Mouse (Mus musculus): ENCODE data around the gene Fat3. TPM values are rescaled to one million over a fixed set of nuclear protein-coding genes. Genes with fewer than 3 reads are reported as not detected.

Fat3 gene
- polyA plus RNA-seq, 1 experiment from 2014 or later = 3.4 TPM

- Histone ChIP-seq H3K27me3 (no peaks in the 10 kb centered on the region), H3K27ac (no peak overlapping the region; the same call in 1 of the 2 replicates), H3K36me3 (no peaks in the 10 kb centered on the region), H3K4me1 (peaks cover 8% of the 10 kb centered on the region), H3K4me2 (no peak overlapping the region), H3K9ac (no peak overlapping the region), H3K4me3 (no peak overlapping the region), H3K9me3 (no peaks in the 10 kb centered on the region)
- ATAC-seq (ENCODE audit: insufficient number of reproducible peaks, insufficient read depth, low FRiP score, low TSS enrichment, low read depth) = no peak
- 65% methylated on average over 6 of the region's 6 CpGs for WGBS
Measured at GRCm38 (mm10) chr9:16216235-16216634, 284.9 kb downstream of the Fat3 start.

- Histone ChIP-seq H3K27ac (peak overlapping the region; percentile 22; the same call in 1 of the 2 replicates), H3K4me2 (no peak overlapping the region), H3K36me3 (no peaks in the 10 kb centered on the region), H3K4me3 (no peak overlapping the region), H3K27me3 (no peaks in the 10 kb centered on the region), H3K9me3 (no peaks in the 10 kb centered on the region), H3K9ac (no peak overlapping the region), H3K4me1 (peaks cover 8% of the 10 kb centered on the region)
- ATAC-seq (ENCODE audit: insufficient number of reproducible peaks, insufficient read depth, low FRiP score, low TSS enrichment, low read depth) = no peak
- 58% methylated on average over 7 of the region's 7 CpGs for WGBS
Measured at GRCm38 (mm10) chr9:16214731-16215681, 286.1 kb downstream of the Fat3 start.

GRCm38 (mm10) chr9:16213324-16213723 lies 287.8 kb downstream of the Fat3 start:
- Histone ChIP-seq H3K9me3 (no peaks in the 10 kb centered on the region), H3K27me3 (no peaks in the 10 kb centered on the region), H3K36me3 (no peaks in the 10 kb centered on the region), H3K4me3 (no peak overlapping the region), H3K4me2 (no peak overlapping the region), H3K27ac (no peak overlapping the region), H3K4me1 (peaks cover 8% of the 10 kb centered on the region), H3K9ac (no peak overlapping the region)
- ATAC-seq (ENCODE audit: insufficient number of reproducible peaks, insufficient read depth, low FRiP score, low TSS enrichment, low read depth) = no peak
- 39% methylated on average over 1 of the region's 1 CpGs for WGBS

GRCm38 (mm10) chr9:16212628-16213027 lies 288.5 kb downstream of the Fat3 start:
- Histone ChIP-seq H3K27me3 (no peaks in the 10 kb centered on the region), H3K4me3 (no peak overlapping the region), H3K36me3 (no peaks in the 10 kb centered on the region), H3K4me1 (peaks cover 8% of the 10 kb centered on the region), H3K9me3 (no peaks in the 10 kb centered on the region), H3K27ac (no peak overlapping the region), H3K9ac (no peak overlapping the region), H3K4me2 (no peak overlapping the region)
- no peak for ATAC-seq (ENCODE audit: insufficient number of reproducible peaks, insufficient read depth, low FRiP score, low TSS enrichment, low read depth)
- 72% methylated on average over 3 of the region's 3 CpGs for WGBS

- WGBS = 85% methylated on average over 4 of the region's 4 CpGs
- no peaks in the 10 kb centered on the region for H3K9me3 ChIP-seq
- H3K27me3 ChIP-seq = no peaks in the 10 kb centered on the region
- H3K36me3 ChIP-seq = no peaks in the 10 kb centered on the region
- no peak overlapping the region for H3K4me3 ChIP-seq
- H3K4me2 ChIP-seq = no peak overlapping the region
- peaks cover 8% of the 10 kb centered on the region for H3K4me1 ChIP-seq
- H3K27ac ChIP-seq = no peak overlapping the region
- no peak for ATAC-seq (ENCODE audit: insufficient number of reproducible peaks, insufficient read depth, low FRiP score, low TSS enrichment, low read depth)
- no peak overlapping the region for H3K9ac ChIP-seq
Measured at GRCm38 (mm10) chr9:16212163-16212562, 288.9 kb downstream of the Fat3 start.

GRCm38 (mm10) chr9:16211468-16211867 lies 289.6 kb downstream of the Fat3 start:
- no peaks in the 10 kb centered on the region for H3K9me3 ChIP-seq
- H3K27me3 ChIP-seq = no peaks in the 10 kb centered on the region
- no peak overlapping the region for H3K27ac ChIP-seq
- no peak overlapping the region for H3K9ac ChIP-seq
- peaks cover 8% of the 10 kb centered on the region for H3K4me1 ChIP-seq
- no peaks in the 10 kb centered on the region for H3K36me3 ChIP-seq
- no peak overlapping the region for H3K4me2 ChIP-seq
- 64% methylated on average over 3 of the region's 3 CpGs for WGBS
- no peak overlapping the region for H3K4me3 ChIP-seq
- no peak for ATAC-seq (ENCODE audit: insufficient number of reproducible peaks, insufficient read depth, low FRiP score, low TSS enrichment, low read depth)

GRCm38 (mm10) chr9:16202296-16202695 lies 298.8 kb downstream of the Fat3 start:
- Histone ChIP-seq H3K9ac (no peak overlapping the region), H3K4me1 (no peaks in the 10 kb centered on the region), H3K9me3 (no peaks in the 10 kb centered on the region), H3K27me3 (no peaks in the 10 kb centered on the region), H3K27ac (no peak overlapping the region), H3K4me3 (no peak overlapping the region), H3K4me2 (no peak overlapping the region), H3K36me3 (no peaks in the 10 kb centered on the region)
- 73% methylated on average over 6 of the region's 6 CpGs for WGBS
- ATAC-seq (ENCODE audit: insufficient number of reproducible peaks, insufficient read depth, low FRiP score, low TSS enrichment, low read depth) = no peak

GRCm38 (mm10) chr9:16200948-16201347 lies 300.1 kb downstream of the Fat3 start:
- no peak overlapping the region for H3K4me2 ChIP-seq
- no peak for ATAC-seq (ENCODE audit: insufficient number of reproducible peaks, insufficient read depth, low FRiP score, low TSS enrichment, low read depth)
- WGBS = 60% methylated on average over 1 of the region's 1 CpGs
- H3K4me3 ChIP-seq = no peak overlapping the region
- H3K9me3 ChIP-seq = no peaks in the 10 kb centered on the region
- H3K36me3 ChIP-seq = no peaks in the 10 kb centered on the region
- no peak overlapping the region for H3K27ac ChIP-seq
- H3K4me1 ChIP-seq = no peaks in the 10 kb centered on the region
- no peak overlapping the region for H3K9ac ChIP-seq
- no peaks in the 10 kb centered on the region for H3K27me3 ChIP-seq

GRCm38 (mm10) chr9:16186461-16186860 lies 314.6 kb downstream of the Fat3 start:
- WGBS = 80% methylated on average over 1 of the region's 1 CpGs
- no peak for ATAC-seq (ENCODE audit: insufficient number of reproducible peaks, insufficient read depth, low FRiP score, low TSS enrichment, low read depth)
- H3K4me3 ChIP-seq = no peak overlapping the region
- H3K36me3 ChIP-seq = no peaks in the 10 kb centered on the region
- no peaks in the 10 kb centered on the region for H3K9me3 ChIP-seq
- no peak overlapping the region for H3K4me2 ChIP-seq
- H3K27ac ChIP-seq = no peak overlapping the region
- no peaks in the 10 kb centered on the region for H3K27me3 ChIP-seq
- no peaks in the 10 kb centered on the region for H3K4me1 ChIP-seq
- no peak overlapping the region for H3K9ac ChIP-seq

- H3K27me3 ChIP-seq = no peaks in the 10 kb centered on the region
- ATAC-seq (ENCODE audit: insufficient number of reproducible peaks, insufficient read depth, low FRiP score, low TSS enrichment, low read depth) = no peak
- H3K4me3 ChIP-seq = no peak overlapping the region
- H3K9me3 ChIP-seq = no peaks in the 10 kb centered on the region
- WGBS = 68% methylated on average over 4 of the region's 4 CpGs
- H3K27ac ChIP-seq = no peak overlapping the region
- H3K4me1 ChIP-seq = no peaks in the 10 kb centered on the region
- H3K36me3 ChIP-seq = no peaks in the 10 kb centered on the region
- no peak overlapping the region for H3K4me2 ChIP-seq
- no peak overlapping the region for H3K9ac ChIP-seq
Measured at GRCm38 (mm10) chr9:16169238-16169637, 331.8 kb downstream of the Fat3 start.

GRCm38 (mm10) chr9:16168051-16168450 lies 333.0 kb downstream of the Fat3 start:
- Histone ChIP-seq H3K4me3 (no peak overlapping the region), H3K4me1 (no peaks in the 10 kb centered on the region), H3K27me3 (no peaks in the 10 kb centered on the region), H3K27ac (no peak overlapping the region), H3K9me3 (no peaks in the 10 kb centered on the region), H3K9ac (no peak overlapping the region), H3K36me3 (no peaks in the 10 kb centered on the region), H3K4me2 (no peak overlapping the region)
- 80% methylated on average over 2 of the region's 2 CpGs for WGBS
- no peak for ATAC-seq (ENCODE audit: insufficient number of reproducible peaks, insufficient read depth, low FRiP score, low TSS enrichment, low read depth)

GRCm38 (mm10) chr9:16159366-16159765 lies 341.7 kb downstream of the Fat3 start:
- no peaks in the 10 kb centered on the region for H3K27me3 ChIP-seq
- H3K4me1 ChIP-seq = no peaks in the 10 kb centered on the region
- no peaks in the 10 kb centered on the region for H3K36me3 ChIP-seq
- 90% methylated on average over 5 of the region's 5 CpGs for WGBS
- no peaks in the 10 kb centered on the region for H3K9me3 ChIP-seq
- H3K9ac ChIP-seq = no peak overlapping the region
- ATAC-seq (ENCODE audit: insufficient number of reproducible peaks, insufficient read depth, low FRiP score, low TSS enrichment, low read depth) = no peak
- no peak overlapping the region for H3K4me2 ChIP-seq
- no peak overlapping the region for H3K4me3 ChIP-seq
- no peak overlapping the region for H3K27ac ChIP-seq
